Mouse (Mus musculus) induced T-regulatory cell, adult 2 months (primary cell): ENCODE measurements at regions not wholly inside any gene's neighbourhood (a gene's known extent, or its start where the extent isn't known, plus 50 kb on each side); places are given as distances from the start of the nearest gene placed in this dataset.

Experiments
- DNase-seq: peaks from one replicate; pipeline ENCODE4 v3.0.0-alpha.2; 2012; ENCODE audit warnings: low read depth

DNA sequence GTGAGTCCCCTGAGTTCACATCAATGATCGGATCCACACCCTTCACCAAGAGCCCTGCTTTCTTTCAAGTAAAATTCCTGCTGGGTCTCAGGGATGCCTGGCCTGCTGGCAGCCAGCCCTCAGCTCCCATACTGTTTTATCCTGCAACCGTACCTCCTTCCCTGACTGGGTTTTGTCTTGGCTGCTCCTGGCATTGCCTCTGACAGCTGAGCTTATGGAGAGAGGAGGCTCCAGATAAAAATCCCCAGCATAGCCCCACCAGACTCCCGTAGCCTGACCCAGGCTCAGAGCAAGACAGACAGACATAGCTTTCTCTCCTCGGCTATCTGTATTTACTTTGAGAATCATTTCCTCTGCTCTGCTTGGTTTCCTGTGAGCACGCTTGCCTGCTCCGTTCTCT is 245.8 kb upstream of the Runx1 start:
- no peak for DNase-seq

DNA sequence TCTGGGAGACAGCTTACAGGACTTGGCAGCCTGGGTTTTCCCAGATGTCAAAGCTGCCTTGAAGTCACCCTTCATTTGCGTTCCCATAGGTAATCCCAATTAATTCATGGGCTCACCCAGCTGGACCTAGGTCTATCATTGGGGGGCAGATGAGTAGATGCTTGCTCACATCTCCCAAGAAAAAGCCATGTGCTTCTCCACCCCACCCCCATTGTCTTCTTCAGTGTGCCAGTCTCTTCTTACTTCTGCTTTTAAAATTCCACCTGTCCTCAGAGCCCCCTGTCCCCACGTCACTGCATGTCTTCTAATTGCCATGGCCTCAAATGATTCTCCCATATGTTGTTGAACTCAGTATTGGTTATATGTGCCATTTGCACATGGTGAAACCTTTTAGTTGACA is 240.9 kb upstream of the Runx1 start:
- DNase-seq, result no peak

DNA sequence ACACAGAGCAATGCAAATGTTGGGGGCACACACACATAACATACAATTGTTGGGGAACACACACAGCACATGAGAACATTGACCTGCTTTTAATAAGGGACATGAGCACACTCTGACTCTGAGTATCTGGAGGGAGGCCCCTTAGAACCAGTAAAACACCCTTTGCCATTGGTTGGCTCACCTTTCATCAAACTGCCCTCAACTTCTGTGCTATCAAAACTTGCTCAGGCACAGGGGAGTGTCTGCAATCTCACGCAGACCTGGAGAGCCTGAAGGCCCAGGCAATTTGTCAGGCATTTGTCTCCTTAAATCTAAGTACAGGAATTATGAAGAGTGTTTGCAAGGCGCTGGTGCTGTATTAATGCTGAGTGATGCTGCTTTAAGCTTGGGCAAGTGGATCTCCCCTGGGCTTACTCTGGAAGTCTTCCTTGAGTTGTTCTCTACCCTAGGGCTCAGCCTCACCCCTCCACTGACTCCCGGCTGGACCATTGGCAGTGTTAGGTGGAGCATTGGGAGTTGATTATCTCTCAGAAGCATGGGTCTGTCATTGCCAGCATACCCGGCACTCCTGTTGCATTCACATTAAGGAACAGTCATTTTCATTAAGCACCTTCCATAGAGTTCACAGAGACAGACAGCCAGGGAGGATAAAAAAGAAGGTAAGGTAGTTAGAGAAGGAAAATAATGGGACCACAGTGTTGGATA is 235.7 kb upstream of the Runx1 start:
- no peak for DNase-seq

DNA sequence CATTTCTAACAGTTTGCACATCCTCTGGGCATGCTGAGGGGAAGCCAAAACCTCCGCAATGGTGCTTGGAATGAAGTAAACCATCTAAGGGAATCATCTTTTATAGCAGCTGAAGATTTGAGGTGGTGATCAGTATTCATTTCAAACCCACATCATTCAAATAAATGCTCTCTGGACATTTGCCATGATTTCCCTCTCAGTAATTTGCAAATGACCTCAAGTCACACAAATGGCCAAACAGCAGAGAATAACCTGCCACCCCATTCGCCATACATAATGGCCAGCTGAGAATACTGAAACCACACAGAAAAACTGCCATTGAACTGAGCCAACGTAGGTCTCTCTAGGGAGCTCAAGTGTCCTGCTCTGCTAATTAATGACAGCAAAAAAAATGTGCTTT is 230.3 kb upstream of the Runx1 start:
- no peak for DNase-seq

DNA sequence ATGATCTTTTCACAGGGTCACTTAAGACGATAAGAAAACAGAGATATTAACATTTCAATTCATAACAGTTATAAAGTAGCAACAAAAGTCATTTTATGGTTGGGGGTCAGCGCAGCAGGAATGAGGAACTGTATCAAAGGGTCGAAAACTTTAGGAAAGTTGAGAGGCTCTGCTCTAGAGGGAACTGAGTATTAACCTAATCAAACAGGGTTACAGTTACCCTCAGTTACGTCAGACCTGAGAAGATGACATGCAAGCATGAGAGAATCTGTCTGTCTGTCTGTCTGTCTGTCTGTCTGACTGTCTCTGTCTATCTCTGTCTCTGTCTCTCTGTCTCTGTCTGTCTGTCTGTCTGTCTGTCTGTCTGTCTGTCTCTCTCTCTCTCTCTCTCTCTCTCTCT is 229.6 kb upstream of the Runx1 start:
- DNase-seq, result no peak

DNA sequence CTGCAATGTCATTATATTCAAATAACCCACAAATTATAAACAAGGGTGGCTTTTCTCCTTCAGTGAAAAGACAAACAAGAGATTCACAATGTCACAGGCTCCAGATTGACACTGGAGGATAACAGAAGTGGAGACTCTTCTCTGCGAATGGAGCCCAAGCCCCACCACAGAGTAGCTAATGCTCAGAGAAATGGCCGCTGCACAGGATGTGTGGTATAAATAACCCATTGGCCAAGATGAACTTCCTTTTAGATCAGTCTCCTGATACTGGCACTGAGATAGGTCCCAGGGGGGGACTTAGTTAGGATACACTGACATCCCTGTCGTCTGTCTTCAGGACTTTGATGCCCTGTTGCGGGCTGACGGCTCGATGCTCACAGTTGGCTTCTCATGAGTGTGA is 225.3 kb upstream of the Runx1 start:
- DNase-seq, result no peak

DNA sequence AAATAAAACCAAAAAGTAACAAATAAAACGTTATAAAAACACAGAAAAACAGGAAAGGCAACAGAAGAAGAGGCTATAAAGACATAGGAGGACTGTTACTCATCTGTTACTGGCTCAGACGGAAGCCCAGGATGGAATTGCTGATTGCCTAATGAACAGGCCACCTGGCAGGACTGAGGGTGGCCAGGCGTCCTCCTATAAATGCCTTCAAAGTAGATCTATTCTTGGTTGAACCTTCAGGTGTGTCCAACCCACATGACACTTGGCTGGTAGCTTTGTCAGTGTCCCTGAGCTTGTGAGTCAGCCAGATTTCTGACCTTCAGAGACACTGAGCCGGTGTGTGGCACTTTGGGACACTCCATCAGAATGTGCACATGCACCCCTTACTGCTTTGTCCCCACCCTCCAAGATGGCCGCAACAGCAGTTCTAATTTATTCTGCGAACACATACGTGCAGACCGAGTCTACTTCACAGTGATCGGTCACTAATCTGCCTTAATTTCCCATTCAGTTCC is 222.5 kb upstream of the Runx1 start:
- no peak for DNase-seq

DNA sequence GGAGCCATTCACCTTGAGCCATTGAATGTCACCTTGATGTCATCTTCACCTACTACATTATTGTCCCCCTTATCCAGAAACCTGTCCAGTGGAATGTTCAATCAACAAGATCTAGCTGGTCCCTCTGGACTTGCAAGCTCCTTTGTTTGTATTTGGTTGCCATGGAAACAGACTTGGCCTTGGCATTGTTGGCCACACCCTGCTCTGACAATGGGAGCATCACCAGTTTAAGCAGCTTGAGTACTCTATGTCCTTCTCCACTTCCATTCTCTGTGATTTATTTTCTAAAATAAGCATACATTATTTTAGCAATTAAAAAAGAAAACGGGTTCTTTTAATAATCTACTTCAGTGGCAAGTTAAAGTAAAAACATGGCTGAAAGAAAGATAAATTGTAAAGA is 221.6 kb upstream of the Runx1 start:
- DNase-seq, result no peak

DNA sequence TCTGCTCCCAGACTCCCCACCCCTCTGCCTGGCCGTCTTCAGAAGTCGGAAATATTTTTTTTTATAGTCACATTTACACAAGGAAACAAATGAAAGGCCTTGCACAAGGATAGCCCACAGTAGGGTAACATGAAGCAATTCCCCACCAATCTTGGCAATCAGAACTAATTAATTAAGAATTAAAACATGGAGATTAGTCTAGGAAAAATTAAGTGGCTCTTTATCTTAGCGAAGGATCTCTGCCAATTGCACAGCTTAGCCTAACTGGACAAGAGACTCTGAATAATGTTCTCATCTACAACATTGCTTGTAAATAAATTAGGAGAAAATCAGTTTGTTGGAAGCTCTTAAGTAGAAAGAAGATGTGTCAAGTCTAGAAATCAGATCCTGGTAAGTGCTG is 220.3 kb upstream of the Runx1 start:
- no peak for DNase-seq

DNA sequence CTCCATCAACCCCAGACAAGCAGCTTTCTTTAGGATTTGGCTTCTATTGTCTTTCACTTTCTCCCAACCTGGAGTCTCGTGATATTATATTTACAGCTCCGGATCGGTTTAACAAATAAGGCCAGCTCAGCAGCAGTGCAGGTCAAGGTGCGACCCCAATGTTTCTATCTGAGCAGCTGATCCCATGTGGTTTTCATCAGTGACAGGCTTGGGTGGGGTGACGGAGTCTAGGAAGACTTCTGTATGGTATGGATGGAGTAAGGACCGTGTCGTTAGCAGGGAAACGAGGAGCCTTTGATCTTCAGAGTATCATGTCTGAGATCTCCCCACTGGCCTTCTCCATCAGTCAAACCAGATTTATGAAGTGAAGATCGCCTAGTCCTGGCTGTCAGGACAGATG is 217.4 kb upstream of the Runx1 start:
- no peak for DNase-seq

DNA sequence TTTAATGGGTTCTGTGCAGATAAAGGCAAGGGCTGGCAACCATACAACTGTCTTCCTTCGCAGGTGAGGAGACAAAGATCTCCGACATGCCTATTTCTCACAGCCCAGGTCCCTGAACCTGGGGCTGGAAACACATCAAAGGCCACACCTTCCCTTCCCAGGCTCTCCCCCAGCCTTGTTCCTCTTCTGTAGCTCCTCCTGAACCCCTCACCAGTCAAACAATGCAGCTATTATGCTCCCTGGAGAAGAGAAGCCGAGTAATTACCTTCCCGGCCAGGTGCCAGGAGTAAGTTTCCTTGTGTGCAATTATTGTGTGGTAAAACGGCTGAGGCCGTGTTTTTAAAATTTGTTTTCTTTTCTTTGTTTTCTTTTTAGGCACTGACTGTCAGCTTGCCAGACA is 217.0 kb upstream of the Runx1 start:
- no peak for DNase-seq

DNA sequence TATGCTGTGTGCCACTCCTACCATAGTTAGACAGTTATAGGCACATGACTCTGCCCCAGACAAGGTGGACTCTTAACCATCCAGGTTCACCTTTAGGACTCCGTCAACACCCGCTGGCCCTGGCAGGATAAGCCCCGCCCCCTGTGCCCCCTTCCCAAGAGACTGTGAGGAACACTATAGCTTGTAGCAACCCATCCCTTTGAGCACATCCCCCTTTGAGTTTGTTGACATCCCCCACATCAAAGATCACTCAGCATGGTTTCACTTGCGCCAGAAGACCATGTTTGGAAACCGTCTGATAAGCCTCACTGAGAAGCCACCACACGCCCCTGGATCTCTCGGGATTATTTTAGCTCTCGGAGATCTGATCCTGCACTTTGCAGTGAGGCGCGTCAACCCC is 216.5 kb upstream of the Runx1 start:
- DNase-seq, result no peak

DNA sequence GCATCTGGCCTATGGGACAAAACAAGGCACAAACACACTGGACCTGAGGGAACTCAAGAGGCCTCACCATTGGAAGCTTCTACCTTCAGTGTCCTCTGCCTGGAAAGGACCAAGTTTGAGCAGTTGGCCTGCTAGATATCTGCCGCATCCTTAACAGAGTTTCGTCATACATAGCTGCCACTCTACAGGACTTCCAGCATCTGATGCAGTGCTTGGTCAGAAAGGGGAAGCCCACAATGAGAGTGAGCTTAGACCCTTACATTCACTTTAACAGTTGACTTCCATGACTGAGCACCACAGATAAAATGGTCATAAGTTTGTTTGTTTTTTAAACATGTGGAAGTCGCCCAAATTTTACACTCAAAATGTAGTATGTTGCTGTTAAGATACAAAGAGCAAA is 215.9 kb upstream of the Runx1 start:
- no peak for DNase-seq

DNA sequence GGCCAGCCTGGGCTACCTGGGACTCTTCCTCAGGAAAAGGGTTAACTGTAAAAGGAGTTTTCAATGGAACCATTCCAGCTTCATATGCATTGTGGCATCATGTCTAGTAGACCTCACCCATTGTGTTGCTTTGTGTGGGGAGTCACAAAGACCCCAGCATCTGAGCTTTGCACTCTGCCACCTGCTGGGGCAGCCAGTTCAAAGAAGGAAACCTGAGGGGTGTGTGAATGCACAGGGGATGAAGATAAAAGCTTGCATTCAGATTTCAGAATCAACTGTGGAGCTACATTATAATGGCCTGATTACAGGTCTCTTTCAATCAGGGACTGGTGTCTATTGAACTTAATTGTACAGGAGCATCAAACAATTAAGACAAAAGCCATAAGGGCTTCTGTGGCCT is 215.4 kb upstream of the Runx1 start:
- DNase-seq, result no peak

DNA sequence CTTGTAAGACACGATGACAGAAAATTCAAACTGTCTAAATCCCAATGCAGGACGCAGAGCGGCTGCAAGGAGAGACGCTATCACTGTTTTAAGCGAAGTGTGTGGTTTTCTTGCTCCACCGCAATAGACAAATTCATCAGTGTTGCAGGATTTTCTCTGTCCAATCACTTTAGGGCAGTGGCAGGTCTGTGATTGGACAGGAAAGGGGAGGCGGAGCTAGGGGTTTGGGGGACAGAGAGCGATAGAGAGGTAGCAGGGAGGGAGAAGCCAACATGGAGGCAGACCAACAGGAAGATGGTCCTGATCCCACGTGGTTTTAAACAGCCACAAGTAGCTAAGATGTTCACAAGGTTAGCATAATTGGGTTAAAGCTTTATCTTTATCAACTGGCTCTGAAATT is 209.7 kb upstream of the Runx1 start:
- no peak for DNase-seq

DNA sequence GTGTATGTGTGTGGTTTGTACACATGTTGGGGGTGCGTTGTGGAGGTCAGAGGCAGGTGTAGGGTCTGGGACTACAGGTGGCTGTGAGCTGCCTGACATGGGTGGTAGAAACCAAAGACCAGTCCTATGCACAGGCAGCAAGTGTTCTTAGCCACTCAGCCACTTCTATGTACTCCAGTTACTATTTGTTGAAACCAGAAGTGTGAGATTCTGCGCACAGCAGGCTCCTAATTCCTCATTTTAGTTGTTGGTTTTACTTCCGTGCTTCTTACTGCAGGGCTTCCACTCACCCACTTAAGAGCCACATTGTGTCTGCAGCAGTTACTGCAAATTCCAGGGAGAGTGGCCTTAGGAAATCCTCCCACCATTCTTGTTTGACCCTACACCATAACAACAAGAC is 208.0 kb upstream of the Runx1 start:
- no peak for DNase-seq

DNA sequence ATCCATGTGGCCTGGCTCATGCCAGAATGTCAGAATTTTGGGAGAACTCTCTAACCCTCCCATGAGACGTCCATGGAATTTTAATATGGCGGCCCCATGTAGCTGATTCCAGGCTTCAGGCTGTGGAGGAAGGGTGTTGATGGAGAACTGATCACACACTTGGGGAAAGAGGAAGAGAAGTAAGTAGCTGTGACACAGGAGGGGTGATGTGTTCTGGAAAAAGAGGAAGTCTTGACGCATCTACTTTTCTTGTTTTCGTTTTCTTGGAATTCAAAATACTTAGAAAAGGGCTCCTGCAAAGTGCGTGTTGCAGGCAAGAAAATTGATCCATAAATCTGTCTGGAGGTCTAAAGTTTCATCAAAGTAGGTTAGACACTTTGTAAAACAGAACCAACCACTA is 205.7 kb upstream of the Runx1 start:
- DNase-seq, result no peak

DNA sequence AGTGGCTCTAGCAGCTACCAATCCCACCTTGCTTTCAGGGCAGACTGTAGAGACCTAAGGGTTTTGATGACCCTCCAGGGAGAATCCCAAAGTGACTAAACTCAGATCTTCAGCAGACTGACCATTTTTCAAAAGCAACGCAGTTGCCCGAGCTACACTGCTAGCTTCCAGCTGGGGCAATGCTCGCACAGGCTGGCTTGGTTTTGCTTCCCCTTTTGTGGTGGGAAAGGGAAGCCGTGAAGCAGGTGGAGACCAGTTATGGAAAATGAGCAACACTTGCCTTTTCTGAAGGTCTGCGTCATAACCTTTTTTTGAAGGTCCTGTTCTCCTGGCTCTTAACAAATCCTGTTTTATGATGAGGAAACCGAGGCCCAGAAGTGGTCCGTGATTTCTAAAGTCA is 202.7 kb upstream of the Runx1 start:
- no peak for DNase-seq

DNA sequence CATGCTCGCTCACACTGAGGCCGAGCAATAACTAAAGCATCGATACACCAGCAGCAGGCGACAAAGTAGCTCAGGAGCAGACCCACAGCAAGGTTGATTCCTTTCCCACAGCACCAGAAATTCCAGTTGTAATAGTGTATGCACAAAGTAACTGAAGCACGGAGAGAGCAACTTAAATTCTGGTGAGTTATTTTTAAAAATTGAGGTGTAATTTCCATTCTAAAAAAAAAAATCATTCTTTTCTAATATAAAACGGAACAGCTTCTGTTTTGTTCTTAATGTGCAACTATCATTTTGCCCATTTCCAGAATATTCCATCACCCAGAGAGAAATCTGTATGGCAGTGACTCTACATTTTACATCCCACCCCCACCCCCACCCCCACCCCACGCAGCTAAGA is 202.1 kb upstream of the Runx1 start:
- no peak for DNase-seq

DNA sequence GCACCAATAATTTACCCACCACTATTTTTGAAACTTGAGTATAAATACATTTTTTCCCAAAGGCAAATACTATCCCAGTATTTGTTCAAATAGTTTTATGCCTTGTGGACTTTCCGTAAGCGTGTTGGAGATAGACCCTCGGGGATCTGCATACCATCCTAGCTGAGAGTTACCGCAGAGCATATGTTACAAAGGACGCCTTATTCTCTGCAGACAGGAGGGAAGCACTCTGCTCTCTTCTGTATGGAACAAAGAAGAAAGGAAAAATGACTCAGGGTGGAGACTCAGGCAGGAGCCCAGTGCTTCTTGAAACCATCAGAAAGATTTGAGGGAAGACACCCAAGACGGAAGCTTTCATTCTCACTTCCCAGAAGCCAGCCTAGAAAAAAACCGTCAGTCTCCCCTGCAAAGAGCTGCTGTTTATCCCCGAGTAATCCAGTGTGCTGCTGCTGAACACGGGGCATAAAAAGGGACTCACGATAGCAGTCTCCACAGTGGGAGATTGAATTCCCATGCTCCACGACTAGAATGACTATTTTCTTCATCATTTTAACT is 200.2 kb upstream of the Runx1 start:
- DNase-seq, result no peak

DNA sequence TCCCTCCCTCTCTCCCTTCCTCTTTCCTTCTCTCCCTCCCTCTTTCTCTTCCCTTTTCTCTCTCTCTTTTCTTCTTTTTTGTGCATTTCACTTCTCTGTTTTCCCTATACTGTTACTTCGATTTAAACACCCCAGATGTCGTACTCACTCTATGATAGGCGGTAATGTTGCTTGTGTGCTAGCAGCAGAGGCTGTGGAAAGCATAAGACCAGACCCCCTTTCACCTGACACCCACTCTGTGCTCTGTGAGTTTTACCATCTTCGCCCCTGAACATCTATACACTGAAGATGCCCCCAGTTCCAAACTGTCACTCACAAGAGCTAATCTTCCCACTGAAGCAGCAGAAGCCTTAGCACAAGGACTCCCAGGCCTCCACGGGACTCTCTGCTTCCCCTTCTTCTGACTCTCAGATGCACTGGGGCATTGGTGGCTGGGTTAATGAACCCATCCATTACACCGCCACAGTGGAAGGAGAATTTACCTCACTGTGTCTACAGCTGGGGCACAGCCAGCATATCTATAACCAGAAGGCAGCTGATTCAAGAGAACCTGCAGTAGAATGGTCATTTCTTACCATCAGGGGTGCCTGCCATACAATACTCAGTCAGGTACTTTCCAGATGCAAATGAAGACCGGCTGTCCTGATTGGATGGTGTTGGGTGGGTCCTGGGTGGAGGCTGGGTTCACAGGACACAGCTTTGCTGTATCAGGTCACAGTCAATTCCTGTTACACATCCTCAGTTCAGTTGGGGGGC is 194.0 kb upstream of the Runx1 start:
- DNase-seq, result no peak

DNA sequence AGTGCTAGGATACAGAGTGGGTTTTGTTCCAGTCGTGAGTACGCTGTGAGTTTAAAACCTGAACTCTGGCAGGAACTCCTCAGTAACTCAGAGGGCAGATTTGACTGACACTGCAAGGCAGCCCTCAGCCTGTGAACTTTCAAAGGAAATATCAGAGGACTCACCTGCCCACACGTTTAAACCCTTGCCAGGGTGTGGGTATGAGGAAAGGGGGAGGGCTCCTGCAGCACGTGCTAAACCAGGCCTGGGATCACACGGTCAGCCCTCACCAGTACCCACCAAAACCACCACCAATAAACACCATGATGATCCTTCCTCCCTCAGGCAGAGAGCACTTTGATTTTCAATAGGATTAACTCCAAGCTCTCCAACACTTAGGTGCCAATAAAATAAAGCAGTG is 192.8 kb upstream of the Runx1 start:
- no peak for DNase-seq

DNA sequence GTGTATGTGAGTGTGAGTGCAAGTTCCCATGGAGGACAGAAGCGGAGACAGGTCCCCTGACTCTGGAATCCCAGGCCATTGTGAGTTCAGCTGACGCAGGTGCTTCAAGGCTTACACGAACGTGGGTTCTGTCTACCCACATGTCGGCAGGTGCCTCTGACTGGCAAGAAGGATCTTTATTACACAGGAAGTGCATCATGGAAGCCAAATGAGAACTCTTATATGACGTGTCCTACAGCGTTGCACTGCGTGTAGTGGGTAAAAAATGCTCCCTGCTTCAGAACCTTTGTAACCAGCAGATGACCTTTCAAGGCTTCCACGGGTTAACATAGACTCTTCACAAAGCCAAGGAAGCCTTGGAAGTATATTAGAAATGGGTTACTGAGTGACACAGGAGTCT is 191.1 kb upstream of the Runx1 start:
- DNase-seq, result peak; percentile 50

DNA sequence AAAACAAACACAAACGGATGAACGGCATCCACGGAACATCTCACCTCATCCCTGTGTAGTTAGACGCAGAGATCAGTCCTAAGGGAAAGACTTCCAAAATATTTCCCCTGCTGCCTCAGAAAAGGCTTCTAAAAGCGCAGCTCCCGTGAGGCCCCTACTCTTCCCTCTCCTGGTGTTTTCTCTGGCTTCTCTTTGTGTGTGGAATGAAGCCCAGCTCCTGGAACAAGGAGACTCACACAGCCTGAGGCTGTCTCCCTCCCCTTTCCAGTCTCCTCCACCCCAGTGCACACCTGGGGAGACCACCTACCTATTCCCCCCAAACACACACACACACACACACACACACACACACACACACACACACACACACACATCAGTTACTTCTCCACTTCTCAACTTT is 189.7 kb upstream of the Runx1 start:
- no peak for DNase-seq
